Mouse (Mus musculus) MEL (cell line): ENCODE data around the gene Ddn. TPM values are rescaled to one million over a fixed set of nuclear protein-coding genes. Genes with fewer than 3 reads are reported as not detected.

Experiments
- DNase-seq: peaks from one replicate; pipeline ENCODE4 v3.0.0; 2011; ENCODE audit warnings: low read depth, low spot score
- H3K27ac ChIP-seq: 2 replicates; pipeline ENCODE4 v1.5.1; 2012; ENCODE audit warnings: low read depth, mild to moderate bottlenecking, control low read depth, low read length, moderate library complexity; ENCODE audit not compliant: control insufficient read depth
- H3K27me3 ChIP-seq, 2 experiments: fragments of 150-350 bp in 1 of 2; sonication (generic) in 1 of 2; 2 replicates each; pipeline ENCODE4 v1.6.1; 2012; ENCODE audit warnings: low read length in 2 of 2, mild to moderate bottlenecking in 2 of 2, improper control_type of control experiment in 1 of 2, moderate library complexity in 1 of 2; ENCODE audit not compliant: insufficient read depth in 2 of 2, control insufficient read depth in 1 of 2
- H3K36me3 ChIP-seq, 2 experiments: 2 replicates each; pipeline ENCODE4 v1.6.1; 2012 to 2014; ENCODE audit warnings: low read length in 2 of 2, improper control_type of control experiment in 1 of 2, inconsistent platforms in 1 of 2, mild to moderate bottlenecking in 1 of 2; ENCODE audit not compliant: insufficient read depth in 2 of 2, control insufficient read depth in 1 of 2
- H3K4me1 ChIP-seq, 2 experiments: fragments of 150-350 bp in 1 of 2; sonication (generic) in 1 of 2; 2 replicates each; pipeline ENCODE4 v1.6.1; 2012; ENCODE audit warnings: low read length in 2 of 2, improper control_type of control experiment in 1 of 2, mild to moderate bottlenecking in 1 of 2; ENCODE audit not compliant: insufficient read depth in 2 of 2, control insufficient read depth in 1 of 2
- H3K4me3 ChIP-seq, 2 experiments: fragments of 150-350 bp in 1 of 2; sonication (generic) in 1 of 2; 2 replicates each; pipeline ENCODE4 v1.5.1; 2012; ENCODE audit warnings: low read depth in 2 of 2, low read length in 2 of 2, mild to moderate bottlenecking in 2 of 2, moderate library complexity in 2 of 2, control low read depth in 1 of 2, improper control_type of control experiment in 1 of 2; ENCODE audit not compliant: control insufficient read depth in 1 of 2, insufficient read depth in 1 of 2
- H3K79me2 ChIP-seq: 2 replicates; pipeline ENCODE4 v1.6.1; 2012; ENCODE audit warnings: mild to moderate bottlenecking, low read length, moderate library complexity; ENCODE audit not compliant: control insufficient read depth, poor library complexity, insufficient read depth
- H3K9ac ChIP-seq: 2 replicates; pipeline ENCODE4 v1.6.1; 2012; ENCODE audit warnings: low read depth, mild to moderate bottlenecking, control low read depth, low read length, moderate library complexity; ENCODE audit not compliant: control insufficient read depth, poor library complexity, severe bottlenecking
- H3K9me3 ChIP-seq: fragments of 150-350 bp; sonication (generic); replicated peaks from 2 replicates; pipeline ENCODE4 v1.6.1; 2012; ENCODE audit warnings: mild to moderate bottlenecking, low read length, improper control_type of control experiment, moderate library complexity; ENCODE audit not compliant: insufficient read depth
- BHLHE40 ChIP-seq: IDR thresholded peaks from 2 replicates; pipeline ENCODE4 v1.6.1; 2012; ENCODE audit warnings: low read depth, mild to moderate bottlenecking, inconsistent platforms, low read length, improper control_type of control experiment, borderline replicate concordance
- CHD1 ChIP-seq: IDR thresholded peaks from 2 replicates; pipeline ENCODE4 v1.6.1; 2012; ENCODE audit warnings: low read depth, mild to moderate bottlenecking, inconsistent platforms, low read length, improper control_type of control experiment
- CHD2 ChIP-seq: IDR thresholded peaks from 2 replicates; pipeline ENCODE4 v1.6.1; 2011; ENCODE audit warnings: low read length, improper control_type of control experiment
- CTCF ChIP-seq, 3 experiments: IDR thresholded peaks in 2 of 3; conservative IDR thresholded peaks in 1 of 3; 2 replicates each; pipeline ENCODE4 v1.5.1; 2011 to 2012; ENCODE audit warnings: low read length in 3 of 3, low read depth in 2 of 3, mild to moderate bottlenecking in 2 of 3, improper control_type of control experiment in 1 of 3, inconsistent platforms in 1 of 3, mixed read lengths in 1 of 3, moderate library complexity in 1 of 3; ENCODE audit not compliant: control insufficient read depth in 1 of 3, insufficient read depth in 1 of 3, poor library complexity in 1 of 3, severe bottlenecking in 1 of 3
- E2F4 ChIP-seq: IDR thresholded peaks from 2 replicates; pipeline ENCODE4 v1.6.1; 2011; ENCODE audit warnings: low read depth, low read length, improper control_type of control experiment, borderline replicate concordance
- ELF1 ChIP-seq: IDR thresholded peaks from 2 replicates; pipeline ENCODE4 v1.6.1; 2014; ENCODE audit warnings: low read depth, mild to moderate bottlenecking, inconsistent platforms, low read length, improper control_type of control experiment, moderate library complexity
- EP300 ChIP-seq, 2 experiments: IDR thresholded peaks; 2 replicates each; pipeline ENCODE4 v1.6.1; 2011; ENCODE audit warnings: improper control_type of control experiment in 2 of 2, low read length in 2 of 2, low read depth in 1 of 2, mild to moderate bottlenecking in 1 of 2
- ETS1 ChIP-seq: IDR thresholded peaks from 2 replicates; pipeline ENCODE4 v1.6.1; 2012; ENCODE audit warnings: low read depth, mild to moderate bottlenecking, inconsistent platforms, low read length, improper control_type of control experiment, moderate library complexity
- HCFC1 ChIP-seq: IDR thresholded peaks from 2 replicates; pipeline ENCODE4 v1.6.1; 2012; ENCODE audit warnings: low read depth, mild to moderate bottlenecking, inconsistent platforms, low read length, improper control_type of control experiment, moderate library complexity
- JUND ChIP-seq: IDR thresholded peaks from 2 replicates; pipeline ENCODE4 v1.6.1; 2011; ENCODE audit warnings: low read depth, mild to moderate bottlenecking, improper control_type of control experiment, low read length
- MXI1 ChIP-seq: IDR thresholded peaks from 2 replicates; pipeline ENCODE4 v1.6.1; 2011; ENCODE audit warnings: mild to moderate bottlenecking, low read depth, low read length, improper control_type of control experiment
- MYB ChIP-seq: IDR thresholded peaks from 2 replicates; pipeline ENCODE4 v1.6.1; 2011; ENCODE audit warnings: mild to moderate bottlenecking, low read depth, low read length, improper control_type of control experiment
- NRF1 ChIP-seq: IDR thresholded peaks from 2 replicates; pipeline ENCODE4 v1.6.1; 2014; ENCODE audit warnings: low read depth, mild to moderate bottlenecking, inconsistent platforms, low read length, improper control_type of control experiment, moderate library complexity; ENCODE audit not compliant: poor library complexity, insufficient read depth, severe bottlenecking
- POLR2AphosphoS2 ChIP-seq: IDR thresholded peaks from 2 replicates; pipeline ENCODE4 v1.6.1; 2011; ENCODE audit warnings: low read length, improper control_type of control experiment
- RAD21 ChIP-seq: IDR thresholded peaks from 2 replicates; pipeline ENCODE4 v1.6.1; 2011; ENCODE audit warnings: mild to moderate bottlenecking, low read depth, low read length, improper control_type of control experiment
- SIN3A ChIP-seq: IDR thresholded peaks from 2 replicates; pipeline ENCODE4 v1.6.1; 2012; ENCODE audit warnings: low read length, improper control_type of control experiment, inconsistent platforms
- SMC3 ChIP-seq: IDR thresholded peaks from 2 replicates; pipeline ENCODE4 v1.6.1; 2011; ENCODE audit warnings: low read depth, low read length, improper control_type of control experiment
- TAL1 ChIP-seq: IDR thresholded peaks from 2 replicates; pipeline ENCODE4 v1.6.1; 2012; ENCODE audit warnings: mild to moderate bottlenecking, inconsistent platforms, low read length, moderate library complexity, mixed read lengths
- TCF12 ChIP-seq: IDR thresholded peaks from 2 replicates; pipeline ENCODE4 v1.6.1; 2014; ENCODE audit warnings: low read depth, mild to moderate bottlenecking, inconsistent platforms, low read length, improper control_type of control experiment, moderate library complexity
- UBTF ChIP-seq: IDR thresholded peaks from 2 replicates; pipeline ENCODE4 v1.6.1; 2012; ENCODE audit warnings: low read depth, mild to moderate bottlenecking, inconsistent platforms, low read length, improper control_type of control experiment, moderate library complexity, borderline replicate concordance; ENCODE audit not compliant: insufficient read depth
- USF1 ChIP-seq: IDR thresholded peaks from 2 replicates; pipeline ENCODE4 v1.6.1; 2014; ENCODE audit warnings: low read depth, mild to moderate bottlenecking, inconsistent platforms, low read length, improper control_type of control experiment, moderate library complexity
- USF2 ChIP-seq, 2 experiments: IDR thresholded peaks; 2 replicates each; pipeline ENCODE4 v1.6.1; 2011 to 2012; ENCODE audit warnings: improper control_type of control experiment in 2 of 2, low read length in 2 of 2, borderline replicate concordance in 1 of 2, inconsistent platforms in 1 of 2, low read depth in 1 of 2, mild to moderate bottlenecking in 1 of 2; ENCODE audit not compliant: insufficient read depth in 1 of 2
- ZC3H11A ChIP-seq: IDR thresholded peaks from 2 replicates; pipeline ENCODE4 v1.6.1; 2012; ENCODE audit warnings: low read depth, mild to moderate bottlenecking, inconsistent platforms, low read length, improper control_type of control experiment
- ZKSCAN1 ChIP-seq: IDR thresholded peaks from 2 replicates; pipeline ENCODE4 v1.6.1; 2012; ENCODE audit warnings: low read depth, mild to moderate bottlenecking, inconsistent platforms, low read length, improper control_type of control experiment, moderate library complexity
- ZNF384 ChIP-seq: IDR thresholded peaks from 2 replicates; pipeline ENCODE4 v1.6.1; 2012; ENCODE audit warnings: low read depth, mild to moderate bottlenecking, inconsistent platforms, low read length, improper control_type of control experiment
- polyA plus RNA-seq, 2 experiments: library from polyadenylated mRNA; stranded (reverse) in 1 of 2; unstranded in 1 of 2; fragments of >175 nt in 1 of 2; fragments of >200 nt in 1 of 2; gene quantifications; 2 replicates each; pipeline versions ENCODE4 v1.2.1 to v1.2.4; 2012; ENCODE audit warnings: low replicate concordance in 2 of 2, low read depth in 1 of 2; ENCODE audit not compliant: insufficient read length in 2 of 2, insufficient read depth in 1 of 2, missing spikeins in 1 of 2
- total RNA-seq: library from RNA; depleted of rRNA; stranded (reverse); fragments of 300-350 nt; gene quantifications from 2 replicates; pipeline ENCODE4 v1.2.3, GENCODE M21; 2012

Ddn gene
- total and polyA plus RNA-seq, 3 experiments = 4.0 to 4.2 TPM; not detected in 1

- 0 out of 2 replicates have a peak, but pooled peaks have one; percentile 28 for TF ChIP-seq E2F4
- no peak for TF ChIP-seq MXI1
- TF ChIP-seq UBTF = no peak
- TF ChIP-seq HCFC1 = 0 out of 2 replicates have a peak, but pooled peaks have one; percentile 7
- no peak for TF ChIP-seq CHD2
- TF ChIP-seq USF1 = no peak
- no peak for TF ChIP-seq SMC3
- TF ChIP-seq CTCF (IDR thresholded peaks at IDR 0.05 in 2 of 3, conservative IDR thresholded peaks at IDR 0.05 in 1 of 3; ENCODE audit: control insufficient read depth in 1 of 3, insufficient read depth in 1 of 3, low read depth in 2 of 3, low read length in 3 of 3, poor library complexity in 1 of 3, severe bottlenecking in 1 of 3) = no peak
- TF ChIP-seq ELF1 = peak; percentile 29; the same call in 1 of the 2 replicates
- TF ChIP-seq NRF1 = no peak
- no peak for TF ChIP-seq MYB
- peak in 1 of 2 experiments; percentile 11; a peak in 1 of 4 replicates for TF ChIP-seq EP300 (IDR thresholded peaks at IDR 0.05; ENCODE audit: low read depth in 1 of 2, low read length in 2 of 2)
- peak; percentile 4; the same call in 1 of the 2 replicates for TF ChIP-seq TAL1
These were observed 37.4 kb downstream of the Ddn start (continued) for GRCm38 (mm10) chr15:98771813-98772425.

GRCm38 (mm10) chr15:98768259-98768658 lies 41.0 kb downstream of the Ddn start:
- no peak for DNase-seq
- no peaks in the 10 kb centered on the region; the same call in 1 of the 2 replicates for H3K79me2 ChIP-seq
- peaks cover 1 to 5% of the 10 kb centered on the region in 2 experiments; a peak in 1 of 4 replicates for H3K4me1 ChIP-seq
- H3K36me3 ChIP-seq = peaks cover 0 to 8% of the 10 kb centered on the region in 2 experiments; a peak in 2 of 4 replicates
- TF ChIP-seq HCFC1 (no peak), TCF12 (no peak), CHD2 (no peak), CTCF (IDR thresholded peaks at IDR 0.05 in 2 of 3, conservative IDR thresholded peaks at IDR 0.05 in 1 of 3; ENCODE audit: control insufficient read depth in 1 of 3, insufficient read depth in 1 of 3, low read depth in 2 of 3, low read length in 3 of 3, poor library complexity in 1 of 3, severe bottlenecking in 1 of 3) (no peak), ETS1 (no peak), CHD1 (no peak), EP300 (IDR thresholded peaks at IDR 0.05; ENCODE audit: low read depth in 1 of 2, low read length in 2 of 2) (no peak), UBTF (no peak), NRF1 (no peak), POLR2AphosphoS2 (no peak), SMC3 (no peak), RAD21 (no peak), USF2 (IDR thresholded peaks at IDR 0.05; ENCODE audit: borderline replicate concordance in 1 of 2, insufficient read depth in 1 of 2, low read depth in 1 of 2, low read length in 2 of 2) (no peak), ZNF384 (no peak), E2F4 (no peak), ZKSCAN1 (no peak), SIN3A (no peak), ZC3H11A (no peak), BHLHE40 (no peak), JUND (no peak)
- no peak overlapping the region for H3K9ac ChIP-seq
- H3K4me3 ChIP-seq = no peak overlapping the region
- H3K27ac ChIP-seq = no peak overlapping the region
- H3K27me3 ChIP-seq = no peaks in the 10 kb centered on the region; a peak in 2 of 4 replicates
- no peaks in the 10 kb centered on the region for H3K9me3 ChIP-seq
